Mouse (Mus musculus) cerebellum, adult 11-12 months (tissue): ENCODE results near the gene Proser3.

ENCODE experiments used
- DNase-seq: peaks from one replicate; pipeline ENCODE4 v3.0.0; 2022

The Proser3 gene

GRCm38 (mm10) chr7:30552102-30553020 is at the start of gene Proser3, which contains the start of gene Hspb6:
Gene Proser3, minus strand, starts transcription at chr7:30552299.
Gene Hspb6, plus strand, starts transcription at chr7:30552178.
- DNase-seq, result peak; percentile 98

DNA sequence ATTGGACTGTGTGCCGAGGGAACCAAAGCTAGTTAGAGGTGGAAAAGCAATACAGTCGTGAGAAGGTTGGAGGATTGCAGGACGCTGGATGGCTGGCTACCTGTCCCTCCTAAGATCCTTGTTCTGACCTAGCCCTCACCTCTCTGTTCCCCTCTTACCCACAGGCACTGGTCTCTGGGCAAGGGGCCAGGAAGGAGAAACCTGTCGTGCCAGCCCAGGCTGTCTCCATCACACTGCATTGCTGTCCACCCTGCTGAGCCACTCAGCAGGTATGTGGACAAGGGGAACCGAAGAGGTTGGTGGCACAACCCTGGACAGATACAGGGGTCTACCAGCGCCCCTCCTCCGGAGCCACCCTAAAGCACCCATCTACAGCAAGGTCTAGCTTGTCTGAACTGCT is 48.6 kb upstream of the Proser3 start:
- peak; percentile 46 for DNase-seq

DNA sequence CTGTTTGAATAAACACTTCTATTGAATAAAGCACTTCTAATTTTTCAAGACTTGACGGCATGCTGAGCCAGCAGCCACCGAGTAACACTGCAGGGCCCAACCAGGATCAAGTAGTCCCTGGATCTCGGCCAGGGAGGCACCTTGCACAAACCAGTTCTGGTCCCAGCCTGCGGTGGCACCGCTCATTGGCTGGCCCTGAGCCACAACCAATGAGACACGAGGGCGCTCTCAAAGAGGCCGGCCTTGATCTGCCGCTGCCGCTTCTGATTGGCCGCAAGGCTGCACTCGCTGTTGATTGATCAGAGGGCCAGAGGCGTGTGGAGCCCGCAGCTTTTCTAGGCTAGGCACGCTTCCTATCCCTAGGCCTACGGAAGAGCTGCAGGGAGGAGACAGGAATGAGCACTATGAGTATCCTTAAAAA is 47.8 kb upstream of the Proser3 start:
- peak; percentile 97 for DNase-seq

- DNase-seq, result no peak
Observed at GRCm38 (mm10) chr7:30598786-30599185, 46.7 kb upstream of the Proser3 start, which contains the start of gene Zbtb32. Gene Zbtb32, minus strand, starts transcription at chr7:30598909.

DNA sequence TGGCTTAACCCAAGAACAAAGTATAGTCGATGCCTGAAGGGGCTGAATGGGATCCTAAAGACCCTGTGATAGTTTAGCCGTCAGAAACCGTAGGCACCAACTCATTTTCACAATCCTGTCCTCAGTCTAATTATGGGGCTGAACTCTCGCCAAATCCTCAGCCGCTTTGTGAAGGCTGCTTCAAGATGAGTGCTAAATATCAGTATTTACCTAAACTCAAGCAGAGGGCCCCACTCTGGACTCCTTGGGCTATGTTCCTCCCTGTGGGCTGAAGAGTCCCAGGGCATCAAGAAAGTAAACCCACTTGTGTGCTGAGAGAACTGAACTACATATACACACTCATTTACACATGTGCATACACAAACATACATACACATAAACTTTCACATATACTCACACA is 44.7 kb upstream of the Proser3 start:
- no peak for DNase-seq

DNA sequence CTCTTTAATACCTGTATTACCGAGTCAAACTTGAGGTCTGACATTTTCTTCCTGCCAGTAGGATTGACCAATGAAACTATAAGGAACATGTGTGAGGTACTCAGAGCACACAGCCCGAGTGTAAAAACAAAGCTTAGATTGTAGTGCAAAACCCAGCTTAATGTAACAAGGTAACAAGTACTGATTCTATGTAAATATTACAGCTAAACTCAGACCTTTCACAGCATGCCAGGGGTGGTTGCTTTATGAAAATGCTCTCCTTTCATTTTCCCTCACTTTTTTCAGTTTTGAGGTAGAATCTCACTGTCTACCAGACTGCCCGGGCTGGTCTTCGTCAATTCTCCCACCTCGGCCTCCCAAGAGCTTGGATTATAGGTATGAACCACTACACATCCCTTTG is 44.0 kb upstream of the Proser3 start:
- DNase-seq, result no peak

- DNase-seq, result no peak
Observed at GRCm38 (mm10) chr7:30594510-30595024, 42.5 kb upstream of the Proser3 start.

DNA sequence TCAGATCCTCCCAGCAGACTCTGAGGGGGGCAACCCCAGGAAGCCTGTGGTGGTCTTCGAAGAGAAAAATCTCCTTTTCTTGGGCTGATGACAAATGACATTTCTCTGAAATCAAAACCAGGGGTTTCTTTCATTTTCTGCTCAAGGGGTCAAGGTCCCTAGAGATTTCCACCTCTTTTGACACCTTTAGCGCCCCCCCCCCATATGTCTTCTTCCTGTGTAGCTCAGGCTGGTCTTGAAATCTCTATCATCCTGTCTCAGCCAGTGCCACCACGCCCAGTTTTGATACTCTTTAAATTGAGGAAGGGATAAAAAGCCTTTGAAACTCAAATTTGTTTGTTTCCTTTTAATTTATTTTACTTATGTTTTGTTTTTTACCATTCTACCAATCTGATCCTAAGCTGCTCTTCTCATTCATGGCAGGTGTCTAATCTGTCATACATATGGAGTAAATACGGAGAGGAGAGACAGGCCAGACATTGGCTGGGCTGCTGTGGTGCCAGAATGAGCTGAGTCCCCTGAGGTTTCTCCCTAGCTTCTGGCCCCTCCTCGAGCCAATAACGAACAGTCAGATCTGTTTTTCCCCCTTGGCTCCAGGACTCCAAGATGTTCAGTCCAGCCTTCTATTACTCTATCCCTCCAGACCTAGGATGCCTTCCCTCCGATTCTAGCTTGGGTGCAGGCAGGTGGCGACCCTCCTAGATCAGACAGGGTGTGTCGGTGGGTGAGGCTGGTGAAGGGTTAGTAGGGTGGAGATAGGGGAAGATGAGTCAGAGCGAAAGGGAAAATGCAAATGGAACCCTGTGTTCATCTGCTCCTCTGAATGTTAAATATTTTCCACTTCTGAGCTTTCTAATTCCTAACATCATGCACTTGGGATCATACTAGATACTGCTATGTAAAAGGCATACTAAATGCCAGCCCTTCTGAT is 41.7 kb upstream of the Proser3 start:
- DNase-seq, result no peak

DNA sequence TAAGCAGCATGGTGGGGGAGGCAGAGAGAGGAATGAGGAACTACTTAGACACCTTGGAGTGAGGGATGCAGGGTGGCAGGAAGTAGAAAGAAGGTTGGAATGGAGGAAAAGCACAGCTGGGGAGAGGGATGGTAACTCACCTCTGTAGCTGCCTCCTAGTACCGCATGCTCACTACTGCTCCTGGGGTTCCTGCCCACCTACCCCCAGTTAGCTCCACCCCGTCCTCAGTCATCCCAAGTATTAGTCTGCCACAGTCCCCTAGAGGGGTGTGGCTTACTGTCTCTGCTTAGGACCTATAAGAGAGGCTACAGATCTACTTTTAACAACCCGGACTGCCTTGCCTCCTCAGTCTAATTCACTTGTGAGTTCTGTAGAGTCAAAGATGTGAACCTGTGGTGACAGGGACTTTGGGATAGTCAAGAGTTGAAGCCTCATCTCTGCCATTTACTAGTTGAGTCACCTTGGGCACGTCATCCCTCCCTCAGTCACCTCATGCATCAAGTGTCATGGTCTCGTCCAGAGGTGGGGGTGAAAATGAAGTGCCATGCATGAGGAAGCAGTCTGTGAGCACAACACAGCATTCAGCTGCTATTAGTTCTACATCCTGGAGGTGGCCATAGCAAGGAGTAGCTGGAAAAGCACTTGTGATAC is 40.8 kb upstream of the Proser3 start:
- no peak for DNase-seq

DNA sequence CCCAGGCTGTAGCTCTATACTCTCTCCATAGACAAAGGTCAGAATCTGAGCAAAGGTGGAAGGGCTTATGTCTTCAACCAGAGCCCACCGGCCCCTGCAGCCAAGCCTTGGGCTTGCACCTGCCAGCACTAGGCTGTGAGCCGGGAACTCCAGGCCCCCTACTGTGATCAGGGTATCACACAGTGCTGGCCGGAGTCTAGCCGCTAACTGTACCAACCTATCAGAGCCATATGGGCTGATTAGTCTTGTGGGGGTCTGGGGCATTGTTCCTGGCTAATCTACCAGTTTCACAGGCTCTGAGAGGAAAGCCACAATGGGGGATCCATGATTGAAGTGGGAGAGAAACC is 39.5 kb upstream of the Proser3 start:
- no peak for DNase-seq

- peak; percentile 54 for DNase-seq
Observed at GRCm38 (mm10) chr7:30590927-30591604, 39.0 kb upstream of the Proser3 start.

DNA sequence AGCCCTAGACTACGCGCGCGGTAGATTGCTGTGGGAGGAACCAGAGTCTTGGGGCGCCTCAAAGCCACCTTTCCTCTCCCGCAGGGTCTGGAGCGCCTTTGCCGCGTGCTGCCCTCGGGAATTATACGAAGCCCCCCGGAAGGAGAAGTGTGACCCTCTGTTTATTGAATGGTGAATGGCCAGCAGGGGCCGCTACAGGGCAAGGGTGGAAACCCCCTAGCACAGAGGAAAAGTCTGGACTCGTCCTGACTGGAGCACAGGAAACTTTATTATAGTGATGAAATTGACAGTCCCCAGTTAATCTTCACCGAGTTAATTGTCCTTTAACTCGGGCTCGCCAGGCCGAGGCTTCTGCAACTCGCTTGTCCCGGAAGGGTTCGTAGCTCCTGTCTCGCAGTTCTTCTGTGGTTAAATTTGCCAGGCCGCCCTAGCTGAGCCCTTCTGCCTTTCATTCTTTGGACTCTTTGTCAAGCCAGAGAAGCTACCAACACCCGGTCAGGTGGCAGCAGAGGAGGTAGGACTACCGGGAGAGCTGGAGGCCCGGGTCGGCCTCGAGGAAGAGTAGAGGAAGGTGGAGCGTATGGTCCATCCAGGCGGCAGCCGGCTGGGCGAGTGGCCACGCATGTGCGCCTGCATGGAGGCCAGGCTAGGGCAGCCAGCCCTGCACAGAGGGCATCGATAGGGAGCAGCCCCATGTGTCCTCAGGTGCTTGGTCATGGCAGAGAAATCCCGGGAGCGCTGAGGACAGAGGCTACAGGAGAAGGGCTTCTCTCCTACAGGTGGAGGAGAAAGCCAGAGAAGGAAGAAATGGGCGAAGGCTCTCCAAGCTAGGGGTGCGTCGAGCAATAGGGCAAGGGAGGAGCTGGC is 37.6 kb upstream of the Proser3 start:
- DNase-seq, result peak; percentile 80

DNA sequence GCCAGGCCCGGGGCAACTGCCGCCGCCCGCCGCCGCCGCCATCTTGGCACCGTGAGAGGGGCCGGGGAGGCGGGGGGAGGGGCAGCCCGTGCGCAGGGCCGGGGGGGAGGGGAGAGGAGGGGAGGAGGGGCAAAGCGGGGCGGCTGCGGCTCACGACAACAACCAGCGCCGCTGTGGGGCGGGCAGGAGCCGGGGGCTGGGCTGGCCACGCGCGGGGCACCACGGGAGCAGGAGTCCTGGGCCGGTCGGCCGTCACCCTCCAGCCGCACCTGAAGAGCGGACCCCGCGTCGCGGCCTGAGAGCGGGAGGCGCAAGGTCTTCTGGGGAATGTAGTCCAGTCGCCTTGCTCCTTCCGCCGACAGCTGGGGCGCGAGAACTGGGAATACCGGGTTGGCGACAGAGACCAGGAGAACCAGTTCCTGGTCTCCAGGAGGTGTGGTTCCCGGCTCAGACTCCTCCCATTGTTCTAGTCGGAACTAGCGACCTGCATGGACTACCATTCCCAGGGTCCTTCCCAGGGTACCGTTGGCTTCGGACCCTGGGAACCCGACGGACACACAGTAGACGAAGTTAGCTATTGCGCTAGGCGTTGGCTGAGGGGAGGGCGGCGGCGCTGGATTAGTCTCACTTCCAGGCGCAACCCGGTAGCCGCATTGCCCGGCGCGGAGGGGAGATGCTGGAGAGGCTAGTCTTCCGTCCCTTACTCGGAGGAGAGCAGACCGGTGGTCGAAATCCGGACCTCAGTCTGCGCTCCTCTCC is 36.8 kb upstream of the Proser3 start, which contains the start of gene Kmt2b:
Gene Kmt2b (minus strand): TSS at position 51 of the 759 bp plus-strand sequence.
- DNase-seq, result peak; percentile 99

GRCm38 (mm10) chr7:30587842-30588667 is 36.0 kb upstream of the Proser3 start:
- no peak for DNase-seq

DNA sequence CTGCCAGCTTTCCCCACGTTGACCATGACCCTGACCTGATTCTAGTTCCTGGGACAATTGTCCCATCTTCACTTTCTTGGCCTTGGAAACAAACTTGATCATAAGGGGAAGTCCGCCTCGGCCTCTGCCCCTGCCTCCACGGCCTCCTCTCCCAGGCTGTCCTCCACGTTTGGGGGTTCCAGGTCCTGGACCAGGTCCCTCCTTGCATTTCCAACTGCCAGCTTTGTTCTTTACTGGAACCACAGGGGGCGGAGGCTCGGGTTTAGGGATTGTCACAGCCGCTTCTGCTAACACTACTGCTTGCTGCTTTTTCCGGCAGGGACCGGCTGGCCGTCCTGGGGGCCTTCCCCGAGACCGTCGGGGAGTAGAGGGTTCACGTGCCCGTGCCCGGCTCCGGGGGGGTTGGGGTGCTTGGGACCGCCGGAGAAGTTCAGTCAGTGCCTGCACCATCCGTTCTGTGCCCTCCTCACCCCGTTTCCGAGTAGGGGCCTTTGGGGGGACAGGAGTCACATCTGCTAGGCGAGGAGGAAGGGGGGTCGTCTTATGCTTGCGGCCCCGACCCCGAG is 34.4 kb upstream of the Proser3 start:
- peak; percentile 59 for DNase-seq

DNA sequence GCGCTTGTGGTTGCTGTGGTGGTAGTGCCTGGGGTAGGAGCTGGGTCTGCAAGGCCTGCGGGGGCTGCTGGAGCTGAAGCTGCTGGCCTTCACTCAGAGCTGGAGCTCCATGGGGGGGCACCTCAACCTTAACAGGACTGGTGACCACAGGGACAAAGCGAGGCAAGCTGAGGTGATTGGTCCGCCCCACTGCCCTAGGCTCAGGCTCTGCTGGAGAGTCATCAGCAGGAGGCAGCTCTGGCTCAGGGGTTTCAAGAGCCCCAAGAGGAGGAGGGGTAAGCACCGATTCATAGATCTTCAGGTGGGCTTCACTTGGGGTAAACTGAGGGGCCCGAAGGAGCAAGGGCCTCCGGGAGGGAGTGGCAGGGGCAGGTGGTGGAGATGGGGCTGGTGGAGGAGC is 33.1 kb upstream of the Proser3 start:
- peak; percentile 44 for DNase-seq

- DNase-seq, result no peak
Observed at GRCm38 (mm10) chr7:30584339-30584738, 32.2 kb upstream of the Proser3 start.

DNA sequence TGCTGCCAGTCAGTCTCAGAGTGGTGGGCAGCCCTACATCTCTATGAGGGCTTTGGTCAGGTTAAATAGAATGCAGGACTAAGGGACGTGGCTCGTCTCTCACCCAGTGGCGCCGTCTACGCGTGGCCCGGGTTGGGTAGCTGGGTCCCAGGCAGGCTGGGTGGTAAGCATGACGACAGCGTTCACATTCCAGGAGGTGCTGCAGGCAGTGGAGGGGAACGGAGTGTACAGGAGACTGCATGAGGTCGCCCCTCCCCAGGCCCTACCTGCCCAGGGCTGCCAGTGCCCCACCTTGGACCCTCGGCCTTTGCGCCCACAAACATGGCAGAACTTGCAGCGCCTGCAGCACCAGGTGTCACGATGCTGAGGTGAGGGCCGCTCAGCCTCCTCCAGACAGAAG is 29.4 kb upstream of the Proser3 start:
- no peak for DNase-seq

DNA sequence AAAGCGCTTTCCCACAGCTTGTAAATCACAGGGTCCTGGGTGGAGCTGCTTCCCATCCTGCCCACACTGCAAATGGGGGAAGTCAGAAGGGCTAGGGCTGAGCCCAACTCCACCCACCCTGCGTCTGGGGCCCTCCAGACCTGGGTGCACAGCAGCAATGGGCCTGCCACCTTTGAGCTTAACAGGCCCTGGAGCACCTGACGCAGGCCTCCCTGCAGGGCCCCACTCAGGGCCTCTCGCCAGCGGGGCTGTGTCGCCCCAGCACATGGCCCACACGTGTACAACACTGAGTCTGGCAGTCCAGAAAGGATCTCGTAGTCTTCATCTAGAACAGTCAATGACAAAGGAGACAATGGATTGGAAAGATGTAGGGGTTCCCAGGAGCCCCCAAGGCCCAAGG is 27.9 kb upstream of the Proser3 start:
- DNase-seq, result no peak
